Mouse (Mus musculus) cerebellum, postnatal 4 days (tissue): ENCODE measurements around the gene Trim41.
"Not testable (repeated sequence)": the region's sequence is repeated elsewhere in the genome, so short reads cannot be mapped to it uniquely, and the experiment has no call there.

Source experiments
- DNase-seq, 2 experiments: peaks; one replicate each; pipeline ENCODE4 v3.0.0; 2022; ENCODE audit warnings: low spot score in 2 of 2, mixed read lengths in 1 of 2

The Trim41 gene

DNA sequence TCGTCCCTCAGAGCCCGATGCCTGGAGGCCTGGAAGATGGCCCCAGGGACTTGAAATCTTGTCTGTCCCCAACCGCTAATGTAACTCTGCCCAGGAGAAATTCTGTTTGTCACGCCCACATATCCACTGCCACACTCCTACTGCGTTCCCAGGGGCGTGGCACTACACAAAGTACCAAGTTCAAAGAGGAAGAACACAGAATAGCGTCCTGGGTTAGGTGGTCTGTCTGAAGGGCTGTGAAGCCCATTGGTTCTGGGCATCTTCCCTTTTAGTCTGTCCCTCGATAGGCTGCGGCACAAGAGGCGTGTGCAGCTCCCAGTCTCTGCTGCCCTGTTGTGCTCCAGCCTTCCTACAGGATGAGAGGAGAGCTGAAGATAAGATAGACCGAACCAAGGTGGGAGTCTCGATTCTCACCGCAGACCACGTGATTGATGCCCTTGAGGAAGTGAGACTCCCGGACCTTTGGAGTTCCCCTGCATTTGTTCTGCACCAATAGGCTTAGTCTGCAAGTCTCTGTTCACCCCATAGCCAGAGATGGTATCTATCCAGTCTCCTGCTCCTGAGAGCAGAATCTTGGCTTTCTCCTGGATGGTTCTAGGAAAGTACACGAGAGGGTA lies 21.1 kb upstream of the Trim41 start:
- no peak for DNase-seq

DNA sequence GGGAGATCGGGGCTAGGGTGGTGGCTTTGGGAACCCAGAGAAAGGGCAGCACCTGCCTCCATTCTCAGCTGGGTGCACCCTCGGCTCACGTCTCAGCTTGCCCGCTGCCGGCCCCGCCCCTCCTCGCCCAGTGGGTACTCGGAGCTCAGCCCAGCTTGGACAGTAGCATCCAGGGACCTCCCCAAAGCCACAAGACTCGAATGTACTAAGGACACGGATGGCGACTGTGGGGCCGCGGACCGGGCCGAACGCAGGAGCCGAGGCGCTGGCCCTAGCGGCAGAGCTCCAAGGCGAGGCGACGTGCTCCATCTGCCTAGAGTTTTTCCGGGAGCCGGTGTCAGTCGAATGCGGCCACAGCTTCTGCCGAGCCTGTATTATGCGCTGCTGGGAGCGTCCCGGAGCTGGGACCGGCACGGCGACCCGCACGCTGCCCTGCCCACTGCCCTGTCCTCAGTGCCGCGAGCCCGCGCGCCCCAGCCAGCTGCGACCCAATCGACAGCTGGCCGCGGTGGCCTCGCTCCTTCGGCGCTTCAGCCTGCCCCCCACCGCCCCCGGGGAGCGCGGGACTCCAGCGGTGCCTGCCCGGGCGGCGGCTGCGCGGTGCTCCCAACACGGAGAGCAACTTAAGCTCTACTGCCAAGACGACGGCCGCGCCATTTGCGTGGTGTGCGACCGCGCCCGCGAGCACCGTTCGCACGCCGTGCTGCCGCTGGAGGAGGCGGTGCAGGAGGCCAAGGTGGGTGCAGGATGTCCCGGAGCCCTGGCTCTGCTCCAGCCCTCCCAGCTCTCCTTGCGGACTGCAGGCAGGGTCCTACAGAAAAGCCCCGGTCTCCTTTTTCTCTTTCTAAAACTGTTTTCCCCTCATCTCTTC lies 20.4 kb upstream of the Trim41 start:
- DNase-seq: peak in 1 of 2 experiments; percentile 45

DNA sequence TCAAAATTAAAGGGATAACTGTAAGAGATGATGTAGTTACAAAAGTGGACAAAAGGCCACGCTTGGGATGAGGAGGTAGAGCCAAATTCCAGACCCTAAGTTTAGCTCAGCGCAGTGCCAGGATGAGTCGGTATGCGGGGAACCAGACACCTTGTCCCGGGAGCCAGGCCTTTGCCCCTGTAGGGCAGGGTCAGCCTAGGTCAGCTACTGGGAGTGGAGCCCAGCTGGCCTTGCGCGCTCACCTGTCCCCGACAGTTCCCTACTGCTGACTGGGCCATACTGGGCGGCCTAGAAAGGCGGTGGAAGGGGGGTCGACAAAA lies 19.8 kb upstream of the Trim41 start:
- DNase-seq: no peak

DNA sequence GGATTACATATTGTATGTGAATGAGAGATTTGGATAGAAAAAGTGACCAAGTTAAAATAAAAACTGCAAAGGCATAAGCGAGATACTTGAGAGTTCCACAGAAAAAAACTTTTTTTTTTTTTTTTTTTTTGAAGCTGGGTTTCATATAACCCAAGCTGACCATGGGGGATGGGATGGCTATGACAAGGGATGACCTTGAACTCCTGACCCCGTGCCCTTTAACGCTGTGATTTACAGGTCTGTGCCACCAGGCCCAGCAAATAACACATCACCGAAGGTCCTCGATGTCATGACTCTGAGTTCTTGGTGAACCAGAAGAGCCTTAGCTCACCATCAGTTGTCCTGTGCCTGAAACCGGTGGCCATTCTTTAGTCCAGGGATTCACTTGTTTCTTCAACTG lies 18.8 kb upstream of the Trim41 start:
- no peak for DNase-seq

DNA sequence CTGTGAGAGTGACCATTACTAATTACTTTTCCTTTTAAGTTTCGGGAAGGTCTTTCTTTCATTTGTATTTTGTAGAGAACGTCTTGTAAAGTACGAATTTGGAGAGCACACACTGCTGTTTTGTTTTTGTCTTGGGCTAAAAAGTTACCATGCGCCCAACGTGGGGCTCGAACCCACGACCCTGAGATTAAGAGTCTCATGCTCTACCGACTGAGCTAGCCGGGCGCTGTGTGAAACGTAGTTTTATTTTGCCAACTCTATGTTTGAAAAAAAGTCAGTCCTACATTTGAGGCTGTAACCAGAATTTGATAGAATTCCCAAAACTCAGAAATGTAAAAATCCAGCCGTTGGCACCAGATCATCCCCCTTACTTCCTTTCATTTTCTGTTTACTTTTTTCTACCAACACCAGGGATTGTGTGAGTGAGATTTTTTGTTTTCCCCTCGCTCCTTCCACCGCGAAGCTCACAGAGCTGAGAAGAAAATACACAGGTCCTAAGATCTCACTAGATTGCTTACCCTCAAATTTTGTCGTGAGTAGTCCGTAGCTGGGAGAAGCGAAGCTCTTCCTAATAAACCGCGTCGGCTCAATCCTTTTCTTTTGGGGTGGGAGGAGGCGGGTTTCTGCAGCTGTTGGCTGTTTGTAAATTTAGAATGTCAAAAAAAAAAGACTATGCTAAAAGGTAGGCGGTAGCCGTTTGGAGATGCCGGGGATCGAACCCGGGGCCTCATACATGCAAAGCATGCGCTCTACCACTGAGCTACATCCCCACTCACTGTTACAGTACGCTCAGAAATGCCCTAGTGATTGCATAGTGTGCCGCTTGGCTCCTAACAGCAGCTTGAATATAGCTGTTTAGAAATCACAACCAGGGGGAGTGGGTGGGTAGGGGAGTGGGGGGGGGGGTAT lies 16.8 kb upstream of the Trim41 start:
- DNase-seq: peak; percentile 81 to 90

DNA sequence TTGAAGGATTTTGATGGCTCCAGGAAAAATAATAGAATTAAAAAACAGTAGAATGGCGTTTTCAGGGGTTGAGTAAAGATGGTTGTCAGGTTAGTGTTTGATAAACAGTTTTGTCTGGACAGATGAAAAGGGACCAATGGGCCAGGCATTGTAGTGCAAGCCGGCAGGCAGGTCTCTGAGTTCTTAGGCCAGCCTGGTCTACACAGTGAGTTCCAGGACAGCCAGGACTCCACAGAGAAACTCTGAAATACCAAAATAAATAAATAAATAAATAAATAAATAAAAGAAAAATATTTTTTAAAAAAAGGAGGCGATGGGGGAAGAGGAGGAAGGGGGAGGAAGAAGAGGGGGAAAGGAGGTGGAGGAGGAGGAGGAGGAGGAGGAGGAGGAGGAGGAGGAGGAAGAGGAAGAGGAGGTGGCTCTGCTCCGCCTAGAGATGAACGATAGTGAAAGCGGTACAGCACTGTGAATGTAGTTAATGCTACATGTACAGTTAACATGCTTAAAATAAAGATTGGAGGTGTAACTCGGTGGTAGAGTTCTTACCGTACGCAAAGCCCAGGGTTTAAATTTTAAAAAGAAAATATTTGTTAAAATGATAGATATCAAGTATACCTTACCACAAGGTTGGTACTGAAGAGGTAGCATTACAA lies 16.1 kb upstream of the Trim41 start:
- no peak for DNase-seq

DNA sequence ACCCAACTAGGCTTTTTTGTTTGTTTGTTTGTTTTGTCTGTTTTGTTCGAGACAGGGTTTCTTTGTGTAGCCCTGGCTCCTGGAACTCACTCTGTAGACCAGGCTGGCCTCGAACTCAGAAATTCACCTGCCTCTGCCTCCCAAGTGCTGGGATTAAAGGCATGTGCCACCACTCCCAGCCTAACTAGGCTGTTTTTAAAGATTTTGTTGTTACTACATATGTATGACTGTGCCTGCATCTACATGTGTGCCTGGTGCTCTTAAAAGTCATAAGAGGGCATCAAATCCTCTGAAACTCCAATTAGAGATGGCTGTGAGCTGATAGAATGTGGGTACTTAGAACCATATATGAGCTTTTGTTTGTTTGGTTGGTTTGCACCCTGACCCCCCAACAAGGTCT lies 14.1 kb upstream of the Trim41 start:
- no peak for DNase-seq

DNA sequence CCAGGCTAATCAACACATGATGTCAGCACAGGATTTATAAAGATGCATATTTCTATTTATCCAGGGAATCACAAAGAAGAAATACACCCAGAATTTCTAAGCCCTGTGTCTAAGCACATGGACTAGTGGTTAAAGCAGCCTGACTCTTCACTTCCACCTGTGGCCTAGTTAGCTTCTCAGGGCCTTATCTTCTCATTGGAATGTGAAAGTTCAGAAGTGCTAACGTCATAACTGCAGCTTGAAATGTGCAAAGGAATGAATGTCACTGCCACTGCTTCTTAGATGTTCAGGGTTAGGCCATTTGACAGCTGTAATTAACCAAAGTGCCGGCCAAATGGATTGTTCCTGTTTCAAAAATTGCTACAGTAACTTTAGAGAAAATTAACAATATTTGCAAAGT lies 13.1 kb upstream of the Trim41 start:
- DNase-seq: no peak

DNA sequence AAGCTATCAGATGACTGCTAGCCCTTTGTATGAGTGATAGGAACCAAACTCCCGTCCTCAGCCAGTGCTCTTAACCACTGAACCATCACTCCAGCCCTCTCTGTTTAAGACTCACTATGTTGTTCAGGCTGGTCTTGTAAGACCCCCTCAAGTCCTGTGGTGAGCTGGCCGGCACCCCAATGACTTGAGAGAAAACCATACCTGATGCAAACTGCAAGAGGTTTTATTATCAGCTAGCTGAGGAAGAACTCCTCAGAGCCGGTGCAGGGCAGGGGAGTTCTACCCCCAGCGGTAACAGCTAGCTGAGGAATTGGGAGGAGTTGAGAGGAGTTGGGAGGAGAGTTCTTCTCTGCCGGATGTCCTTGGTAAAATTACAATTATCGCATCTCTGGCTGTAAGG lies 10.8 kb upstream of the Trim41 start:
- no peak for DNase-seq

DNA sequence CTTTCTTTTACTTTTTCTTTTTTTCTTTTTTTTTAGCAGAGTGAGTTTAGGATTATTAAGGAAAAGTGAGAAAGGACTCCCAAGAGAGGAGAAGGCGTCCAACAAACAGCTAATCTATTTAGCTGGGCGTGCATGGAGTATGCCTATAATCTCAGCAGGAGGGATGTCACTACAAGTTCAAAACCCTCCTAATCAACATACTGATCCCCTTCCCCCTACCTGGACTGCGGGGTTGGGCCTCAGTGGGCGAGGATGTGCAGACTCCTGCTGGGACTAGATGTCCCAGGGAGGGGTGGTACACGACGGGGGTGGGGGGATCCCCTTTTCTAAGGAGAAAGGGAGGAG lies 9.6 kb upstream of the Trim41 start:
- no peak for DNase-seq

DNA sequence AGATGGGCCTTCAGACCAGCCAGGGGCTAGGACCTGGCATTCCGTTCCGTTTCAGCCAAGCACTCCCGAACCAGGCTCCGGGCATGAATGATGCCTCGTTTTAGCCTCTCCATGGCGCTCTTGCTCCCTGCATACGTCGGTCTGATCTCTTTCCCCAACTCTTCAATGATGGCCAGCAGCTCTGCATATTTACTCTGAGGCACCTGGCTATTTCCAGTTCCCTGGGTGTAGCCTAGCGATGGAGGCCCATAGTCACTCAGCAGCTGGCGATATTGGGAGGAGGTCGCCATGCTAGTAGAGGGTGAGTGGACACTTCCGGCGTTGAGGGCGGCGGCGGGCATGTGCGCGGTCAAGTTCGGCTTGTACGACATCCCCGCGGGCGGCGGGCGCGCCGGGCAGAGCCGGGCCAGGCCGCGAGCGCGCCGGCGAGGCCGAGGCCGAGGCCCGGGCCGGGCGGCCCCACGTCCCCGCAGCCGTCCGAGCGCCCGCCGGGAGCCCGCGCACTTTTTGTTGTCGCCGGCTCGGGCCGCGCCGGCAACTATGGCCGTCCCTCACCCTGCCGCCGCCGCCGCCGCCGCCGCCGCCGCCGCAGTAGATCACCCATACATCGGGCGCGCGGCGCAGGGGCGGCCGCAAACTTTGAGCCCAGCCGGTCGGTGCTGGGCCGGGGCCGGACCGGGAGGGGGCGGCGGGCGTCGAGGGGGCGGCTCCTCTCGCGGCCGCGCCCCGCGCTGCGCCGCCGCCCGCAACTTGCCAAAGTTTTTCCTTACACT lies 9.0 kb upstream of the Trim41 start, which contains the start of the genes Trim7 and Gm12184:
Gene Trim7 (plus strand): TSS at position 162 of the 773 bp plus-strand sequence.
Gene Gm12184 (minus strand): TSS at position 677 of the 773 bp plus-strand sequence.
- DNase-seq: not testable (repeated sequence)

DNA sequence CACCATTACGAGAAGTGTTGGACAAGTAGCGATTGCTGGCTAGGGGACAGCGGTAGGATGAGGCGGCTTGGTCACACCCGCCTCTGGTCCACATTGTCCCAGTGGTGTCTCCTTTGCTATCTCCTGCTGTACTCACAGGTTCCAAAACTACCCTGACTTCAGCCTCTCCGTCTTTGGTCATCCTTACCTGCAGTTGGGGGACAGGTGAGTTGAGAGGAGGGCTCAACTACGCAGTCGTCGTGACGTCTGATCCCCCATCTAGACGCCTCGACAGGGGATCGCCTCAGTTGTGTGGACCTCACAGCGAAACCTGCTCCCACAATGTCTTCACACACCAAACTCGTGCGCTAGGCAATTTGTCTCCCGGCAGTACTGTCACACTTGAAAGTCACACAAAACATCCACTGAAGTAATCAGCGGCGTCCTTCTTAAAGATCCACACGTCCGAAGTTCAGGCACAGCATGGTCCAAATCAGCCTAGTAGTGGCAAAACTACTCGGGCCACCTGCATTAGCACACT lies 7.2 kb upstream of the Trim41 start:
- DNase-seq: no peak

DNA sequence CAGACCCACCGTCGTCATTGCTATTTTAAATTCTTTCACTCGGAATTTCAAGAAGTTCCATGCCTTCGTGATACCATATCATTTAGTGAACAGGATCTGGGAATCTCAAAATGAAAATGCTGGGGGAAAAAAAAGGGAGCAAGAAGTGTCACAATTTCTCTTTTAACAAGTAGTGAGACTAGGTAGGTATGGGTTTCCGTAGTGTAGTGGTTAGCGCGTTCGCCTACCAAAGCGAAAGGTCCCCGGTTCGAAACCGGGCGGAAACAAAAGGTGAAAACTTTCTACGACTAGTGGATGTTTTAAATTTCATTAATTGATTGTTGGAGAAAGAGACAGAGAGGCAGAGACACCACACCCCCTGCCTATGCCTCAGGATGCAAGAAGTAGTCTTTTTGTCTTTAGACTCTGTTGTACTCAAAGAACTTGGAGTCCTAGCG lies 6.4 kb upstream of the Trim41 start:
- peak in 1 of 2 experiments; percentile 52 for DNase-seq

DNA sequence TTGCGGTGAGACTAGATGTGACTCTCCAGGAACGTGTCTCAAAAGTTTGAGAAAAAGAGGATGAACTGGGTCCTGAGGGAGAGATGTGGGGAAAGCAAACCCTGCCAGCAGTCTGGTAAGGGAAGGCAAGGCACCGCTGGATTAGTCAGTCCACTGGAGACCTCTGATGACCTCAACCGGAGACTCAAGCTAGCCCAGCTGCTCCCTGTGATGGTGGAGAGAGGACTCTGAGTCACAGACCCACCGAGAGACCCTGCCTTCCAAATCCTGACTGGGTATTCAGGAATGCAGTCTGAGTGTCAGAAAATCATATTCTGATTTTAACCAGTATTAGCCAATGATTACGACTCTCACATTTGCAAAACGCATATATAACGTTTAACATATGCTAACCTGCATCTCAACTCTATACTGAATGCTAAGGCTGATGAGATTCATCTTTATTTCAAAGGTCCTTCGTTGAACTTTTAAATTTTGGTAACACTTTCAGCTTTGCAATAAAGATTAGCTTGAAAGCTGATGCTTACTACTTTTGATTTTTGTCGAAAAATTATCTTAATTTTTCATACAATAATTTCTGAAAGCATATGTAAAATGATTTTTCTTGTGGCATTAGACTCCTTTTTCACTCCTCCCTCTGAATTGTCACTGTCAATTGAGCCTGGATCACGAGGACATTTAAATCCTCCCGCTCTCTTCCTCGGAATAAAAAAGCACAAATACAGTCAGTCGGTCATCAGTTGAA lies 5.8 kb upstream of the Trim41 start:
- DNase-seq: no peak

DNA sequence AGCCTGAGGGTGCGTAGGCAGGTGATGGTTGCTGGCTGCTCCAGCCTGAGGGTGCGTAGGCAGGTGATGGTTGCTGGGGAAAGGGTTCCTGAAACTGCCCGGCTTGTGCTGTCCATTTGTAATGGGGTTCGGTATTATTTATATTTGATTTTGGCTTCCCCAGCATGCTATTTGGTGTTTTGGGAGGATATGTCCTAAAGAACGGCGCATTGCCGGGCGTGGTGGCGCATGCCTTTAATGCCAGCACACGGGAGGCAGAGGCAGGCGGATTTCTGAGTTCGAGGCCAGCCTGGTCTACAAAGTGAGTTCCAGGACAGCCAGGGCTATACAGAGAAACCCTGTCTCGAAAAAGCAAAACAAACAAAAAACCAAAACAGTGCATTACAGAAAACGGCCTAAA lies 4.1 kb upstream of the Trim41 start:
- not testable (repeated sequence) for DNase-seq

DNA sequence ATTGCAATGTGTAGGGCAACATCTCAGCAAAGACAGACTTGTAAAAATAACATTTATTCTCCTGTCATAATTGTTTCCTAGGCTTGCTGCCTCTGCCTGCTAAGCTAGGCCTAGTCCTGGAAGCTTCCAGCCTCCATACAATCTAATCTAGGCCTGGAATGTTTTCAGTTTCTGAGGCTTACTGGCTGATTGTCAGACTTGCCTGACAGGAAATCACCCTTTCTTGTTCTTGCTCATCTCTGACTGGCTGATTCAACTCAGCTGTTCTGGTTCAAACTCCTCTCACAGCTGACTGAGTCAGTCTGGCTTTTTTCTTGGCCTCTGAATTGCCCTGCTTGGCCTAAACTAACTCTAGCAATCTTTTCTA lies 3.1 kb upstream of the Trim41 start:
- no peak for DNase-seq

DNA sequence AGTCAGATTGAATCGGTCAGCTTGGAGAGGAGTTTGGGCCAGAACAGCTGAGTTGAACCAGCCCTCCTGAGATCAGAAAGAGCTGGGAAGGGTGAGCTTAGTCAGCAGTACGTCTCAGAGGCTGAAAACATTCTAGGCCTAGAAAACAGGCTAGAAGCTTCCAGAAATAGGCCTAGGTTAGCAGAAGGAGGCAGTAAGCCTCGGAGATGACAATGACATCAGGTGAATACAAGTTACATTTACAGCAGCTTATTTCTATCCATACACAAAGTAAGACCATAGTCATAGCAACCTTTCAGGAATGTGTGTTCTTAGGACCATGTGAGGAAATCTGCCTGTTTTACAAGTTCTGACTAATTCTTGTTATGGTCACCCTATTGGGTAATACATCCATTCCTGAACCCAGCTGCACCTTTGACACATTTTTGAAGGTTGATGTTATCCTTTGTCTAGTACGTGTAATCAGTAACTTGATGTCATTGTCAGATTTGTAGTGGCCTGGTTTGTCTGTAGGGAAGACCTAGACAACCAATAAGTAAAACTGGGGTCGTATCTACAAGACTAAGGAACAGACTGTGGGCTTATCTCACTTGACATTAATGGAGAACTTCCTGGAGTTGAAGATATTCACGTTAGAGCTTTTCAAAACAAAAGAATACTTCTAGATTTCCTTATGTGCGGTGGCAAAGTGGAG lies 2.6 kb upstream of the Trim41 start:
- DNase-seq: no peak

DNA sequence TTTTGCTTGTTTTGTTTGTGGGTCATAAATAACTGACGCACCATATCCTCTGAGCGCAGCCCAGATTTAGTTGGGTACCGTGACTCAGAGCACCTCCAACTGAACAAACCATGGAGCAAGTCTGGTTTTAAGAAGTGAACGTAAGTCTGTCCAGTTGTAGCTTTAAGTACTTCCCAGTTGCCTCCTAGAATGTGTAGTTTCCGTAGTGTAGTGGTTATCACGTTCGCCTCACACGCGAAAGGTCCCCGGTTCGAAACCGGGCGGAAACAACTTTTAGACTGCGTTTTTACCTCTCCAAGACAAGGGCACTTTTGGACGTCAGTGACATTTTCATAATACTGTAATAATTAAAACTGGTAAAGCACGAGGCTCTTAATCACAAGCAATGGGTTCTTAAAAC lies 1.2 kb upstream of the Trim41 start:
- DNase-seq: peak in 1 of 2 experiments; percentile 77

DNA sequence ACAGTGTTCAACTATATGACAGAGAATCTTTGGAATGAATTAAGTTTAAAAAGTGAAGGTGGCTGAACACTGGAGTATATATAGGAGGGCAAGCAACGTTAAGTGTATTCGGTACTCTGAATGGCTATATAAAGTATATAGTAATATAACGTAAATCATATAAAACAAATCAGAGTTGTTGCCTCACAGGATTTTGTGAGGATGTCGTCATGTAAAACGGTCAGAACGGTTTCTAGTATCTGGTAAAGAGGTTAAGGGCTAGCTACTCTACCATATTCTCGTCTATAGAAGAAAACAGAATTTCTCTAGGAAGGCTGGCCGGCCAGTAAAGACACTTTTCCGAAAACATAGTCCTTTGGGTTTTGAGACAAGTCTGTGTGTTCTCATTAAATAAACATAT lies 641 bp upstream of the Trim41 start:
- DNase-seq: no peak
